33 mouse cellular contexts compared by ENCODE assay signal in genomic region chr1:165438289-165439021, GRCm38 (mm10). TPM values are rescaled to one million over a fixed set of nuclear protein-coding genes. Genes with fewer than 3 reads are reported as not detected.
DNase-seq lines count a peak whose midpoint lies in the region; ATAC-seq and TF ChIP-seq lines count a peak whose summit lies in the region.
"Had no signal": no experiment of that assay in that cellular context is flagged by ENCODE, and none has a peak within 500 bp of the region (broad histone marks: within the 10 kb centered on the region; RNA-seq: fewer than 3 reads in every experiment).

No protein-coding gene starts in this region.

- TF ChIP-seq CTCF in MEL (IDR thresholded peaks at IDR 0.05 in 2 of 3, conservative IDR thresholded peaks at IDR 0.05 in 1 of 3; ENCODE audit: control insufficient read depth in 1 of 3, insufficient read depth in 1 of 3, low read depth in 2 of 3, low read length in 3 of 3, poor library complexity in 1 of 3, severe bottlenecking in 1 of 3), result no peak
- TF ChIP-seq CTCF in intestine, postnatal 0 days (IDR thresholded peaks at IDR 0.05; ENCODE audit: low read depth), result no peak

- no peak for TF ChIP-seq POLR2A in MEL (IDR thresholded peaks at IDR 0.05; ENCODE audit: control insufficient read depth in 1 of 2, insufficient read depth in 1 of 2, low read depth in 1 of 2, low read length in 2 of 2, poor library complexity in 1 of 2)

- TF ChIP-seq RAD21 in MEL (IDR thresholded peaks at IDR 0.05; ENCODE audit: low read depth, low read length), result no peak

- no peak overlapping the region for H3K4me2 ChIP-seq in intestine, postnatal 0 days (replicated peaks; ENCODE audit: low read depth)
- H3K4me2 ChIP-seq: heart, embryonic 15.5 days; hindbrain, embryonic 15.5 days; limb, embryonic 13.5 days; liver, embryonic 12.5 days; neural tube, embryonic 13.5 days; stomach, embryonic 15.5 days had no signal

- DNase-seq in A20 (ENCODE audit: low read depth, low spot score), result peak; percentile 20
- DNase-seq in MEL (ENCODE audit: low read depth, low spot score), result peak; percentile 74
- peak; percentile 29 for DNase-seq in c-Kit-positive CD71-positive TER-119-positive erythroid progenitor cells, embryonic 14.5 days (ENCODE audit: low spot score)
- no peak for DNase-seq in left cerebral cortex, postnatal 4 days
- DNase-seq: adrenal gland, postnatal 36 days; cerebellum, adult 11-12 months; cerebellum, postnatal 14 days; gastrocnemius, postnatal 36 days; heart, postnatal 36 days; kidney, adult 8-10 months; kidney, postnatal 25 days; layer of hippocampus, postnatal 36 days; lung, adult 18-20 months; lung, postnatal 10 days; midbrain, embryonic 14.5 days; right cerebral cortex, adult 18-20 months; right cerebral cortex, postnatal 4 days; thymus, adult 18-20 months; thymus, postnatal 36 days had no signal

- H3K36me3 ChIP-seq in MEL (ENCODE audit: control insufficient read depth in 1 of 2, insufficient read depth in 2 of 2, low read length in 2 of 2), result peaks cover 0 to 13% of the 10 kb centered on the region in 2 experiments; a peak in 2 of 4 replicates
- no peaks in the 10 kb centered on the region for H3K36me3 ChIP-seq in intestine, postnatal 0 days (ENCODE audit: control insufficient read depth, insufficient read depth)
- H3K36me3 ChIP-seq: heart, embryonic 15.5 days; hindbrain, embryonic 15.5 days; limb, embryonic 13.5 days; neural tube, embryonic 13.5 days; stomach, embryonic 15.5 days had no signal

- no peaks in the 10 kb centered on the region for H3K27me3 ChIP-seq in MEL (ENCODE audit: control insufficient read depth in 1 of 2, insufficient read depth in 2 of 2, low read length in 2 of 2)
- H3K27me3 ChIP-seq in intestine, postnatal 0 days (replicated peaks; ENCODE audit: control insufficient read depth, insufficient read depth, low read length), result no peaks in the 10 kb centered on the region
- H3K27me3 ChIP-seq: heart, embryonic 15.5 days; hindbrain, embryonic 15.5 days; limb, embryonic 13.5 days; liver, embryonic 12.5 days; megakaryocyte, embryonic 14.5 days; neural tube, embryonic 13.5 days; stomach, embryonic 15.5 days had no signal

- ATAC-seq in megakaryocyte-erythroid progenitor cell, adult 5-6 weeks (replicated peaks; ENCODE audit: low FRiP score, low TSS enrichment, poor library complexity, severe bottlenecking), result 0 out of 2 replicates have a peak, but pooled peaks have one; percentile 26
- no peak for ATAC-seq in monocyte, adult 5-6 weeks (replicated peaks; ENCODE audit: insufficient number of reproducible peaks, low FRiP score, low TSS enrichment, poor library complexity, severe bottlenecking)
- no peak for ATAC-seq in intestine, postnatal 0 days
- ATAC-seq: CD4-positive, CD25-positive, alpha-beta regulatory T cell, adult 4 months; forebrain, embryonic 14.5 days; liver, embryonic 12.5 days had no signal

- H3K9me3 ChIP-seq in MEL (replicated peaks; ENCODE audit: insufficient read depth, low read length), result no peaks in the 10 kb centered on the region
- H3K9me3 ChIP-seq in intestine, postnatal 0 days (ENCODE audit: control insufficient read depth), result no peaks in the 10 kb centered on the region
- H3K9me3 ChIP-seq: heart, embryonic 15.5 days; liver, embryonic 12.5 days; stomach, embryonic 15.5 days had no signal

- 89% methylated on average over 1 of the region's 1 CpGs for WGBS in intestine, postnatal 0 days

- peak in 1 of 2 experiments; percentile 74; a peak in 3 of 4 replicates for TF ChIP-seq EP300 in MEL (IDR thresholded peaks at IDR 0.05; ENCODE audit: low read depth in 1 of 2, low read length in 2 of 2)

- no peak overlapping the region for H3K4me3 ChIP-seq in MEL (ENCODE audit: control insufficient read depth in 1 of 2, insufficient read depth in 1 of 2, low read depth in 2 of 2, low read length in 2 of 2)
- no peak overlapping the region for H3K4me3 ChIP-seq in intestine, postnatal 0 days (ENCODE audit: low read depth, low read length)
- H3K4me3 ChIP-seq: heart, embryonic 15.5 days; hindbrain, embryonic 15.5 days; limb, embryonic 13.5 days; liver, embryonic 12.5 days; megakaryocyte, embryonic 14.5 days; neural tube, embryonic 13.5 days; stomach, embryonic 15.5 days had no signal

- no peak overlapping the region for H3K27ac ChIP-seq in MEL (ENCODE audit: control insufficient read depth, low read depth, low read length)
- H3K27ac ChIP-seq in intestine, postnatal 0 days (ENCODE audit: low read depth, low read length), result no peak overlapping the region
- H3K27ac ChIP-seq: heart, embryonic 15.5 days; hindbrain, embryonic 15.5 days; limb, embryonic 13.5 days; liver, embryonic 12.5 days; neural tube, embryonic 13.5 days; stomach, embryonic 15.5 days had no signal

- no peak overlapping the region for H3K9ac ChIP-seq in MEL (ENCODE audit: control insufficient read depth, low read depth, low read length, poor library complexity, severe bottlenecking)
- no peak overlapping the region for H3K9ac ChIP-seq in intestine, postnatal 0 days (ENCODE audit: low read depth, low read length)
- H3K9ac ChIP-seq: heart, embryonic 15.5 days; hindbrain, embryonic 15.5 days; limb, embryonic 13.5 days; liver, embryonic 12.5 days; neural tube, embryonic 13.5 days; stomach, embryonic 15.5 days had no signal

- peaks cover 8% of the 10 kb centered on the region; the same call in 1 of the 2 replicates for H3K79me2 ChIP-seq in MEL (ENCODE audit: control insufficient read depth, insufficient read depth, low read length, poor library complexity)

- peaks cover 9 to 10% of the 10 kb centered on the region in 2 experiments; a peak in 3 of 4 replicates for H3K4me1 ChIP-seq in MEL (ENCODE audit: control insufficient read depth in 1 of 2, insufficient read depth in 2 of 2, low read length in 2 of 2)
- H3K4me1 ChIP-seq in intestine, postnatal 0 days (replicated peaks; ENCODE audit: control insufficient read depth, insufficient read depth, low read length), result no peaks in the 10 kb centered on the region
- H3K4me1 ChIP-seq: hindbrain, embryonic 15.5 days; limb, embryonic 13.5 days; neural tube, embryonic 13.5 days; stomach, embryonic 15.5 days had no signal

- intact Hi-C loops in left cerebral cortex, postnatal 4 days (cut with DNase I), result no loop called here

TF ChIP-seq in MEL, 35 proteins besides CTCF, POLR2A, EP300 and RAD21 (continues in another document):
- TF ChIP-seq USF2 (IDR thresholded peaks at IDR 0.05; ENCODE audit: borderline replicate concordance in 1 of 2, insufficient read depth in 1 of 2, low read depth in 1 of 2, low read length in 2 of 2), result no peak
- TF ChIP-seq MYB (IDR thresholded peaks at IDR 0.05; ENCODE audit: low read depth, low read length), result no peak
- peak; percentile 55 for TF ChIP-seq GATA1 (IDR thresholded peaks at IDR 0.05; ENCODE audit: low read depth, low read length)
- no peak for TF ChIP-seq ELF1 (IDR thresholded peaks at IDR 0.05; ENCODE audit: low read depth, low read length)
- TF ChIP-seq MXI1 (IDR thresholded peaks at IDR 0.05; ENCODE audit: low read depth, low read length), result no peak
- TF ChIP-seq MAX (IDR thresholded peaks at IDR 0.05; ENCODE audit: low read length), result peak; percentile 12; the same call in 1 of the 2 replicates
- TF ChIP-seq MAFK (IDR thresholded peaks at IDR 0.05; ENCODE audit: borderline replicate concordance, low read depth, low read length), result no peak
- TF ChIP-seq ZKSCAN1 (IDR thresholded peaks at IDR 0.05; ENCODE audit: low read depth, low read length), result no peak
- TF ChIP-seq NRF1 (IDR thresholded peaks at IDR 0.05; ENCODE audit: insufficient read depth, low read depth, low read length, poor library complexity, severe bottlenecking), result no peak
- TF ChIP-seq GABPA (IDR thresholded peaks at IDR 0.05; ENCODE audit: low read depth, low read length), result no peak
- TF ChIP-seq UBTF (IDR thresholded peaks at IDR 0.05; ENCODE audit: borderline replicate concordance, insufficient read depth, low read depth, low read length), result no peak
- TF ChIP-seq MYC (IDR thresholded peaks at IDR 0.05; ENCODE audit: low read depth, low read length), result 0 out of 2 replicates have a peak, but pooled peaks have one; percentile 29
- no peak for TF ChIP-seq ZC3H11A (IDR thresholded peaks at IDR 0.05; ENCODE audit: low read depth, low read length)
- TF ChIP-seq CHD1 (IDR thresholded peaks at IDR 0.05; ENCODE audit: low read depth, low read length), result no peak
- TF ChIP-seq NELFE (IDR thresholded peaks at IDR 0.05; ENCODE audit: low read depth, low read length), result no peak
- no peak for TF ChIP-seq KAT2A (conservative IDR thresholded peaks at IDR 0.05; ENCODE audit: low read depth, low read length)

RNA-seq across cellular contexts. Expression of gene Dcaf6, which starts 21.8 kb away (rescaled TPM):
- total RNA-seq in MEL (2012; rRNA removed), result 8.2 and 8.9 TPM in 2 replicates
- polyA plus RNA-seq in MEL (2012; ENCODE audit: insufficient read depth in 1 of 2, insufficient read length in 2 of 2, low read depth in 1 of 2, low replicate concordance in 2 of 2, missing spikeins in 1 of 2), result 10 to 100 TPM in 1 of 2 experiments, not detected in 1; 17.1 TPM
- 21.3 and 36.3 TPM in 2 replicates for total RNA-seq in megakaryocyte-erythroid progenitor cell, adult 5-6 weeks (2014; fragmentation: Nextera tagmentation)
- total RNA-seq in megakaryocyte-erythroid progenitor cell, adult 5-6 weeks (2017), result 20.3 and 22.0 TPM in 2 replicates
- total RNA-seq in left cerebral cortex, postnatal 4 days (2021), result 10 to 100 TPM; 60.7 to 62.6 TPM
- total RNA-seq in monocyte, adult 5-6 weeks (2017), result 14.3 to 26.5 TPM (median 17.9 TPM) in 3 replicates
- polyA plus RNA-seq in intestine, postnatal 0 days (2015; fragmentation: Nextera tagmentation; extraction: Ambion mirVana), result 8.2 and 9.8 TPM in 2 replicates

RNA-seq across cellular contexts. Expression of gene Mpc2, which starts 22.0 kb away (rescaled TPM):
- total RNA-seq in MEL (2012; rRNA removed), result 54.0 and 57.0 TPM in 2 replicates
- 10 to 100 TPM in 1 of 2 experiments, not detected in 1; 51.3 TPM for polyA plus RNA-seq in MEL (2012; ENCODE audit: insufficient read depth in 1 of 2, insufficient read length in 2 of 2, low read depth in 1 of 2, low replicate concordance in 2 of 2, missing spikeins in 1 of 2)
- 68.1 and 83.2 TPM in 2 replicates for total RNA-seq in megakaryocyte-erythroid progenitor cell, adult 5-6 weeks (2014; fragmentation: Nextera tagmentation)
- 65.7 and 85.1 TPM in 2 replicates for total RNA-seq in megakaryocyte-erythroid progenitor cell, adult 5-6 weeks (2017)
- 100 to 1,000 TPM; 107 to 109 TPM for total RNA-seq in left cerebral cortex, postnatal 4 days (2021)
- 119 to 248 TPM (median 213 TPM) in 3 replicates for total RNA-seq in monocyte, adult 5-6 weeks (2017)
- polyA plus RNA-seq in intestine, postnatal 0 days (2015; fragmentation: Nextera tagmentation; extraction: Ambion mirVana), result 203 and 212 TPM in 2 replicates

RNA-seq across cellular contexts. Expression of gene Adcy10, which starts 46.5 kb away (rescaled TPM):
- total RNA-seq in MEL (2012; rRNA removed), result not detected in 2 replicates
- polyA plus RNA-seq in MEL (2012; ENCODE audit: insufficient read depth in 1 of 2, insufficient read length in 2 of 2, low read depth in 1 of 2, low replicate concordance in 2 of 2, missing spikeins in 1 of 2), result not detected
- total RNA-seq in megakaryocyte-erythroid progenitor cell, adult 5-6 weeks (2014; fragmentation: Nextera tagmentation), result 0.94 TPM in 1 of 2 replicates, not detected in the other
- total RNA-seq in megakaryocyte-erythroid progenitor cell, adult 5-6 weeks (2017), result 3.2 TPM in 1 of 2 replicates, not detected in the other
- total RNA-seq in left cerebral cortex, postnatal 4 days (2021), result under 1 TPM in 1 of 2 experiments, not detected in 1; 0.18 TPM
- 0.19 to 1.8 TPM (median 0.75 TPM) in 3 replicates for total RNA-seq in monocyte, adult 5-6 weeks (2017)
- polyA plus RNA-seq in intestine, postnatal 0 days (2015; fragmentation: Nextera tagmentation; extraction: Ambion mirVana), result not detected in 2 replicates
- total RNA-seq: gastrocnemius, postnatal 36 days; heart, adult 8-10 months; heart, postnatal 36 days had no signal
- polyA plus RNA-seq: embryonic facial prominence, embryonic 14.5 days; heart, embryonic 15.5 days; limb, embryonic 13.5 days; liver, embryonic 12.5 days; stomach, embryonic 15.5 days had no signal
